Mouse (Mus musculus) MEL (cell line): ENCODE data around the gene Brdt. TPM values are rescaled to one million over a fixed set of nuclear protein-coding genes. Genes with fewer than 3 reads are reported as not detected.

Source experiments
- DNase-seq: peaks from one replicate; pipeline ENCODE4 v3.0.0; 2011; ENCODE audit warnings: low read depth, low spot score
- H3K27ac ChIP-seq: 2 replicates; pipeline ENCODE4 v1.5.1; 2012; ENCODE audit warnings: low read depth, mild to moderate bottlenecking, control low read depth, low read length, moderate library complexity; ENCODE audit not compliant: control insufficient read depth
- H3K27me3 ChIP-seq, 2 experiments: fragments of 150-350 bp in 1 of 2; sonication (generic) in 1 of 2; 2 replicates each; pipeline ENCODE4 v1.6.1; 2012; ENCODE audit warnings: low read length in 2 of 2, mild to moderate bottlenecking in 2 of 2, improper control_type of control experiment in 1 of 2, moderate library complexity in 1 of 2; ENCODE audit not compliant: insufficient read depth in 2 of 2, control insufficient read depth in 1 of 2
- H3K36me3 ChIP-seq, 2 experiments: 2 replicates each; pipeline ENCODE4 v1.6.1; 2012 to 2014; ENCODE audit warnings: low read length in 2 of 2, improper control_type of control experiment in 1 of 2, inconsistent platforms in 1 of 2, mild to moderate bottlenecking in 1 of 2; ENCODE audit not compliant: insufficient read depth in 2 of 2, control insufficient read depth in 1 of 2
- H3K4me1 ChIP-seq, 2 experiments: fragments of 150-350 bp in 1 of 2; sonication (generic) in 1 of 2; 2 replicates each; pipeline ENCODE4 v1.6.1; 2012; ENCODE audit warnings: low read length in 2 of 2, improper control_type of control experiment in 1 of 2, mild to moderate bottlenecking in 1 of 2; ENCODE audit not compliant: insufficient read depth in 2 of 2, control insufficient read depth in 1 of 2
- H3K4me3 ChIP-seq, 2 experiments: fragments of 150-350 bp in 1 of 2; sonication (generic) in 1 of 2; 2 replicates each; pipeline ENCODE4 v1.5.1; 2012; ENCODE audit warnings: low read depth in 2 of 2, low read length in 2 of 2, mild to moderate bottlenecking in 2 of 2, moderate library complexity in 2 of 2, control low read depth in 1 of 2, improper control_type of control experiment in 1 of 2; ENCODE audit not compliant: control insufficient read depth in 1 of 2, insufficient read depth in 1 of 2
- H3K79me2 ChIP-seq: 2 replicates; pipeline ENCODE4 v1.6.1; 2012; ENCODE audit warnings: mild to moderate bottlenecking, low read length, moderate library complexity; ENCODE audit not compliant: control insufficient read depth, poor library complexity, insufficient read depth
- H3K9ac ChIP-seq: 2 replicates; pipeline ENCODE4 v1.6.1; 2012; ENCODE audit warnings: low read depth, mild to moderate bottlenecking, control low read depth, low read length, moderate library complexity; ENCODE audit not compliant: control insufficient read depth, poor library complexity, severe bottlenecking
- H3K9me3 ChIP-seq: fragments of 150-350 bp; sonication (generic); replicated peaks from 2 replicates; pipeline ENCODE4 v1.6.1; 2012; ENCODE audit warnings: mild to moderate bottlenecking, low read length, improper control_type of control experiment, moderate library complexity; ENCODE audit not compliant: insufficient read depth
- BHLHE40 ChIP-seq: IDR thresholded peaks from 2 replicates; pipeline ENCODE4 v1.6.1; 2012; ENCODE audit warnings: low read depth, mild to moderate bottlenecking, inconsistent platforms, low read length, improper control_type of control experiment, borderline replicate concordance
- CHD1 ChIP-seq: IDR thresholded peaks from 2 replicates; pipeline ENCODE4 v1.6.1; 2012; ENCODE audit warnings: low read depth, mild to moderate bottlenecking, inconsistent platforms, low read length, improper control_type of control experiment
- CHD2 ChIP-seq: IDR thresholded peaks from 2 replicates; pipeline ENCODE4 v1.6.1; 2011; ENCODE audit warnings: low read length, improper control_type of control experiment
- CTCF ChIP-seq, 3 experiments: IDR thresholded peaks in 2 of 3; conservative IDR thresholded peaks in 1 of 3; 2 replicates each; pipeline ENCODE4 v1.5.1; 2011 to 2012; ENCODE audit warnings: low read length in 3 of 3, low read depth in 2 of 3, mild to moderate bottlenecking in 2 of 3, improper control_type of control experiment in 1 of 3, inconsistent platforms in 1 of 3, mixed read lengths in 1 of 3, moderate library complexity in 1 of 3; ENCODE audit not compliant: control insufficient read depth in 1 of 3, insufficient read depth in 1 of 3, poor library complexity in 1 of 3, severe bottlenecking in 1 of 3
- E2F4 ChIP-seq: IDR thresholded peaks from 2 replicates; pipeline ENCODE4 v1.6.1; 2011; ENCODE audit warnings: low read depth, low read length, improper control_type of control experiment, borderline replicate concordance
- ELF1 ChIP-seq: IDR thresholded peaks from 2 replicates; pipeline ENCODE4 v1.6.1; 2014; ENCODE audit warnings: low read depth, mild to moderate bottlenecking, inconsistent platforms, low read length, improper control_type of control experiment, moderate library complexity
- EP300 ChIP-seq, 2 experiments: IDR thresholded peaks; 2 replicates each; pipeline ENCODE4 v1.6.1; 2011; ENCODE audit warnings: improper control_type of control experiment in 2 of 2, low read length in 2 of 2, low read depth in 1 of 2, mild to moderate bottlenecking in 1 of 2
- ETS1 ChIP-seq: IDR thresholded peaks from 2 replicates; pipeline ENCODE4 v1.6.1; 2012; ENCODE audit warnings: low read depth, mild to moderate bottlenecking, inconsistent platforms, low read length, improper control_type of control experiment, moderate library complexity
- GABPA ChIP-seq: IDR thresholded peaks from 2 replicates; pipeline ENCODE4 v1.6.1; 2012; ENCODE audit warnings: low read depth, mild to moderate bottlenecking, inconsistent platforms, low read length, improper control_type of control experiment, moderate library complexity
- GATA1 ChIP-seq: IDR thresholded peaks from 2 replicates; pipeline ENCODE4 v1.6.1; 2011; ENCODE audit warnings: low read depth, low read length, improper control_type of control experiment
- JUND ChIP-seq: IDR thresholded peaks from 2 replicates; pipeline ENCODE4 v1.6.1; 2011; ENCODE audit warnings: low read depth, mild to moderate bottlenecking, improper control_type of control experiment, low read length
- MAFK ChIP-seq: IDR thresholded peaks from 2 replicates; pipeline ENCODE4 v1.6.1; 2011; ENCODE audit warnings: low read depth, mild to moderate bottlenecking, low read length, improper control_type of control experiment, borderline replicate concordance
- MAX ChIP-seq: IDR thresholded peaks from 2 replicates; pipeline ENCODE4 v1.6.1; 2011; ENCODE audit warnings: low read length, improper control_type of control experiment
- MAZ ChIP-seq: IDR thresholded peaks from 2 replicates; pipeline ENCODE4 v1.6.1; 2012; ENCODE audit warnings: low read depth, mild to moderate bottlenecking, inconsistent platforms, low read length, improper control_type of control experiment
- MEF2A ChIP-seq: IDR thresholded peaks from 2 replicates; pipeline ENCODE4 v1.6.1; 2014; ENCODE audit warnings: low read depth, mild to moderate bottlenecking, inconsistent platforms, low read length, improper control_type of control experiment; ENCODE audit not compliant: poor library complexity, insufficient replicate concordance, severe bottlenecking; ENCODE audit errors: extremely low read depth
- MXI1 ChIP-seq: IDR thresholded peaks from 2 replicates; pipeline ENCODE4 v1.6.1; 2011; ENCODE audit warnings: mild to moderate bottlenecking, low read depth, low read length, improper control_type of control experiment
- MYB ChIP-seq: IDR thresholded peaks from 2 replicates; pipeline ENCODE4 v1.6.1; 2011; ENCODE audit warnings: mild to moderate bottlenecking, low read depth, low read length, improper control_type of control experiment
- MYC ChIP-seq: IDR thresholded peaks from 2 replicates; pipeline ENCODE4 v1.6.1; 2011; ENCODE audit warnings: low read depth, mild to moderate bottlenecking, low read length, improper control_type of control experiment, moderate library complexity
- NELFE ChIP-seq: IDR thresholded peaks from 2 replicates; pipeline ENCODE4 v1.6.1; 2011; ENCODE audit warnings: low read depth, low read length, improper control_type of control experiment
- NRF1 ChIP-seq: IDR thresholded peaks from 2 replicates; pipeline ENCODE4 v1.6.1; 2014; ENCODE audit warnings: low read depth, mild to moderate bottlenecking, inconsistent platforms, low read length, improper control_type of control experiment, moderate library complexity; ENCODE audit not compliant: poor library complexity, insufficient read depth, severe bottlenecking
- POLR2A ChIP-seq, 2 experiments: IDR thresholded peaks; 2 replicates each; pipeline ENCODE4 v1.6.1; 2011 to 2012; ENCODE audit warnings: low read length in 2 of 2, mild to moderate bottlenecking in 2 of 2, control low read depth in 1 of 2, improper control_type of control experiment in 1 of 2, low read depth in 1 of 2, moderate library complexity in 1 of 2; ENCODE audit not compliant: control insufficient read depth in 1 of 2, insufficient read depth in 1 of 2, poor library complexity in 1 of 2
- POLR2AphosphoS2 ChIP-seq: IDR thresholded peaks from 2 replicates; pipeline ENCODE4 v1.6.1; 2011; ENCODE audit warnings: low read length, improper control_type of control experiment
- POLR2AphosphoS5 ChIP-seq: IDR thresholded peaks from 2 replicates; pipeline ENCODE4 v1.6.1; 2012; ENCODE audit warnings: low read depth, borderline replicate concordance, mild to moderate bottlenecking, inconsistent platforms, low read length, moderate library complexity, mixed read lengths
- RAD21 ChIP-seq: IDR thresholded peaks from 2 replicates; pipeline ENCODE4 v1.6.1; 2011; ENCODE audit warnings: mild to moderate bottlenecking, low read depth, low read length, improper control_type of control experiment
- RCOR1 ChIP-seq: IDR thresholded peaks from 2 replicates; pipeline ENCODE4 v1.6.1; 2012; ENCODE audit warnings: low read depth, mild to moderate bottlenecking, inconsistent platforms, low read length, improper control_type of control experiment
- SIN3A ChIP-seq: IDR thresholded peaks from 2 replicates; pipeline ENCODE4 v1.6.1; 2012; ENCODE audit warnings: low read length, improper control_type of control experiment, inconsistent platforms
- SMC3 ChIP-seq: IDR thresholded peaks from 2 replicates; pipeline ENCODE4 v1.6.1; 2011; ENCODE audit warnings: low read depth, low read length, improper control_type of control experiment
- TAL1 ChIP-seq: IDR thresholded peaks from 2 replicates; pipeline ENCODE4 v1.6.1; 2012; ENCODE audit warnings: mild to moderate bottlenecking, inconsistent platforms, low read length, moderate library complexity, mixed read lengths
- TBP ChIP-seq: IDR thresholded peaks from 2 replicates; pipeline ENCODE4 v1.8.0; 2011; ENCODE audit warnings: low read depth, low read length, improper control_type of control experiment
- TCF12 ChIP-seq: IDR thresholded peaks from 2 replicates; pipeline ENCODE4 v1.6.1; 2014; ENCODE audit warnings: low read depth, mild to moderate bottlenecking, inconsistent platforms, low read length, improper control_type of control experiment, moderate library complexity
- USF1 ChIP-seq: IDR thresholded peaks from 2 replicates; pipeline ENCODE4 v1.6.1; 2014; ENCODE audit warnings: low read depth, mild to moderate bottlenecking, inconsistent platforms, low read length, improper control_type of control experiment, moderate library complexity
- USF2 ChIP-seq, 2 experiments: IDR thresholded peaks; 2 replicates each; pipeline ENCODE4 v1.6.1; 2011 to 2012; ENCODE audit warnings: improper control_type of control experiment in 2 of 2, low read length in 2 of 2, borderline replicate concordance in 1 of 2, inconsistent platforms in 1 of 2, low read depth in 1 of 2, mild to moderate bottlenecking in 1 of 2; ENCODE audit not compliant: insufficient read depth in 1 of 2
- ZC3H11A ChIP-seq: IDR thresholded peaks from 2 replicates; pipeline ENCODE4 v1.6.1; 2012; ENCODE audit warnings: low read depth, mild to moderate bottlenecking, inconsistent platforms, low read length, improper control_type of control experiment
- ZKSCAN1 ChIP-seq: IDR thresholded peaks from 2 replicates; pipeline ENCODE4 v1.6.1; 2012; ENCODE audit warnings: low read depth, mild to moderate bottlenecking, inconsistent platforms, low read length, improper control_type of control experiment, moderate library complexity
- ZMIZ1 ChIP-seq: IDR thresholded peaks from 2 replicates; pipeline ENCODE4 v1.6.1; 2012; ENCODE audit warnings: low read depth, mild to moderate bottlenecking, inconsistent platforms, low read length, improper control_type of control experiment, moderate library complexity
- ZNF384 ChIP-seq: IDR thresholded peaks from 2 replicates; pipeline ENCODE4 v1.6.1; 2012; ENCODE audit warnings: low read depth, mild to moderate bottlenecking, inconsistent platforms, low read length, improper control_type of control experiment
- polyA plus RNA-seq, 2 experiments: library from polyadenylated mRNA; stranded (reverse) in 1 of 2; unstranded in 1 of 2; fragments of >175 nt in 1 of 2; fragments of >200 nt in 1 of 2; gene quantifications; 2 replicates each; pipeline versions ENCODE4 v1.2.1 to v1.2.4; 2012; ENCODE audit warnings: low replicate concordance in 2 of 2, low read depth in 1 of 2; ENCODE audit not compliant: insufficient read length in 2 of 2, insufficient read depth in 1 of 2, missing spikeins in 1 of 2
- total RNA-seq: library from RNA; depleted of rRNA; stranded (reverse); fragments of 300-350 nt; gene quantifications from 2 replicates; pipeline ENCODE4 v1.2.3, GENCODE M21; 2012

The Brdt gene
- total and polyA plus RNA-seq, 3 experiments: 10.3 to 16.7 TPM; not detected in 1

DNA sequence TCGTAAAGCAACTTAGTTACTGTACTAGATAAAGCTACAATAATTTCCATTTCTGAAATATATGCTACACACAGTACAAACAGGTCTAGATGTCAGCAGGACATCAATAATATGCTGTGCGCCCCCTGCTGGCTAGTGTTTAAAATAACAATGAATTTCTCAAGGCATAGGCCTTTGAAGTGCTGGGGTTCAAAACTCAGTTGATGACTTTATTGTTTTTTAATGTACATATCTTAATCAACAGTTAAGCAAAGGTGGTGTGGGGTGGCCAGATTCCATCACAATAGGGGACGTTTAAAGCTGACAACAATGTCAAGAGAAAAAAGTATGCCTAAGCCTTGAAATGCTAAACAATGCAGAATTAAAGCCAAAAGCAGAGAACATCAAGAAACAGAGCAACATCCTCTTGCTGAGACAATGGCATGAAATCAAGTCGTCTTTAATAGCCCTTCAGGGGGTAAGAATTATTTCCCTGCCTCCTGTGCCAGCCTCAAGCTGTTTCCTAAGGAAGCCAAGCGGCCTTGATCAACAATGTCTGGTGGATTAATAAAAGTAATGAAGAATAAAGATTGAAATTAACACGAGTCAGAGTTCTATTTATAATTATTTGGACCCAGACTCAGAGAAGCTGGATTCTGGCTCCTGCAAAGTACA is 43.6 kb upstream of the Brdt start:
- H3K9me3 ChIP-seq: no peaks in the 10 kb centered on the region
- TF ChIP-seq ETS1: no peak
- peak; percentile 39 to 82 (median 53) for TF ChIP-seq CTCF (IDR thresholded peaks at IDR 0.05 in 2 of 3, conservative IDR thresholded peaks at IDR 0.05 in 1 of 3; ENCODE audit: control insufficient read depth in 1 of 3, insufficient read depth in 1 of 3, low read depth in 2 of 3, low read length in 3 of 3, poor library complexity in 1 of 3, severe bottlenecking in 1 of 3)
- no peak for TF ChIP-seq GATA1
- TF ChIP-seq USF1: no peak
- no peak for TF ChIP-seq NELFE
- TF ChIP-seq BHLHE40: no peak
- no peak for TF ChIP-seq ELF1
- no peak for TF ChIP-seq MYC
- TF ChIP-seq USF2 (IDR thresholded peaks at IDR 0.05; ENCODE audit: borderline replicate concordance in 1 of 2, insufficient read depth in 1 of 2, low read depth in 1 of 2, low read length in 2 of 2): no peak
- TF ChIP-seq RCOR1: no peak
- TF ChIP-seq CHD2: no peak
- TF ChIP-seq GABPA: no peak
- no peak for TF ChIP-seq MXI1
- no peak for TF ChIP-seq NRF1
- peak; percentile 83 for TF ChIP-seq RAD21
- no peak for TF ChIP-seq MAFK
- no peak for TF ChIP-seq POLR2AphosphoS5
- no peak for TF ChIP-seq SIN3A
- no peak for TF ChIP-seq MAZ
- 0 out of 2 replicates have a peak, but pooled peaks have one; percentile 10 for TF ChIP-seq ZNF384
- TF ChIP-seq CHD1: no peak
- TF ChIP-seq EP300 (IDR thresholded peaks at IDR 0.05; ENCODE audit: low read depth in 1 of 2, low read length in 2 of 2): no peak
- no peak for TF ChIP-seq TBP
- TF ChIP-seq ZC3H11A: peak; percentile 88
- no peak for TF ChIP-seq MYB
- TF ChIP-seq ZKSCAN1: no peak
- TF ChIP-seq SMC3: peak; percentile 96
- no peak for TF ChIP-seq POLR2A (IDR thresholded peaks at IDR 0.05; ENCODE audit: control insufficient read depth in 1 of 2, insufficient read depth in 1 of 2, low read depth in 1 of 2, low read length in 2 of 2, poor library complexity in 1 of 2)
- TF ChIP-seq JUND: no peak
- TF ChIP-seq MEF2A: no peak
- no peak for TF ChIP-seq MAX
- TF ChIP-seq E2F4: no peak
- TF ChIP-seq POLR2AphosphoS2: no peak
- TF ChIP-seq TAL1: no peak
- TF ChIP-seq ZMIZ1: no peak
- no peak for TF ChIP-seq TCF12
- DNase-seq: peak; percentile 73
- no peaks in the 10 kb centered on the region for H3K36me3 ChIP-seq
- no peaks in the 10 kb centered on the region; a peak in 1 of 4 replicates for H3K27me3 ChIP-seq
- H3K4me3 ChIP-seq: no peak overlapping the region
- H3K27ac ChIP-seq: no peak overlapping the region
- H3K79me2 ChIP-seq: no peaks in the 10 kb centered on the region
- no peak overlapping the region for H3K9ac ChIP-seq
- no peaks in the 10 kb centered on the region for H3K4me1 ChIP-seq
